Mouse (Mus musculus) skeletal muscle tissue, postnatal 0 days (tissue): Measurements from ENCODE around the gene 4930467E23Rik. TPM values are rescaled to one million over a fixed set of nuclear protein-coding genes. Genes with fewer than 3 reads are reported as not detected.

Experiments used
- polyA plus RNA-seq: library from polyadenylated mRNA; unstranded; fragments of >200 nt; fragmentation: Nextera tagmentation; extraction: Ambion mirVana; gene quantifications from 2 replicates; pipeline ENCODE4 v1.2.1, GENCODE M21; 2015

The 4930467E23Rik gene
- polyA plus RNA-seq, result not detected in 2 replicates

GRCm38 (mm10) chr8:19729276-19729675, at the start of gene 4930467E23Rik:
4930467E23Rik (plus strand) TSS chr8:19729576.

Other genes starting within 250 kb of the 4930467E23Rik start
- not detected in 2 replicates for gene Defb7, start 234.5 kb upstream of the 4930467E23Rik start, polyA plus RNA-seq
- 0.06 TPM in 1 of 2 replicates, not detected in the other for gene Gm31371, start 173.8 kb downstream of the 4930467E23Rik start, polyA plus RNA-seq